Mouse (Mus musculus): ENCODE measurements at regions not wholly inside any gene's neighbourhood (a gene's known extent, or its start where the extent isn't known, plus 50 kb on each side); places are given as distances from the start of the nearest gene placed in this dataset.

DNA sequence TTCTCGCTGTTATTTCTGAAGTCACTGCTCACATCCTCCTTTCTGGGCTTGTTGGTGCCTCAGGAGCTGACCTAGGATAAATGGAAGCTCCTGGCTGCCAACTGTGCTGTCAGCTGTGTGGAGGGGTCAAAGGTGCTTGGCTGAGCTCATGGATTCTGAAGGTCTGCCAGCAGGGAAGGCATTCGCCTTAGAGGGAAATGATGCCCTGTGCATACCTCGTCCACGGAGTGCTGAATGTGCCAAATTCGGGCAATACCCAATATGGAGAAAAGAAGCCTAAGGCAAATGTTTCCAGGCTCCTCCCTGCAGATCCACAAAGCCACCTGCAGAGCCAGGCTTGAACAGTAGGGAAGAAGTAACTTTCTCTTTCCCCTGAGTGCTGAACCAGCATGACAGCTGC, 191.3 kb upstream of the Eya4 start:
- TF ChIP-seq CTCF (IDR thresholded peaks at IDR 0.05) (no peak), POLR2A (IDR thresholded peaks at IDR 0.05; ENCODE audit: insufficient read depth, low read depth, low read length) (no peak), EP300 (IDR thresholded peaks at IDR 0.05; ENCODE audit: insufficient read depth, low read depth, low read length) (no peak)
